8 mouse cellular contexts compared by ENCODE assay signal in the genomic region with DNA sequence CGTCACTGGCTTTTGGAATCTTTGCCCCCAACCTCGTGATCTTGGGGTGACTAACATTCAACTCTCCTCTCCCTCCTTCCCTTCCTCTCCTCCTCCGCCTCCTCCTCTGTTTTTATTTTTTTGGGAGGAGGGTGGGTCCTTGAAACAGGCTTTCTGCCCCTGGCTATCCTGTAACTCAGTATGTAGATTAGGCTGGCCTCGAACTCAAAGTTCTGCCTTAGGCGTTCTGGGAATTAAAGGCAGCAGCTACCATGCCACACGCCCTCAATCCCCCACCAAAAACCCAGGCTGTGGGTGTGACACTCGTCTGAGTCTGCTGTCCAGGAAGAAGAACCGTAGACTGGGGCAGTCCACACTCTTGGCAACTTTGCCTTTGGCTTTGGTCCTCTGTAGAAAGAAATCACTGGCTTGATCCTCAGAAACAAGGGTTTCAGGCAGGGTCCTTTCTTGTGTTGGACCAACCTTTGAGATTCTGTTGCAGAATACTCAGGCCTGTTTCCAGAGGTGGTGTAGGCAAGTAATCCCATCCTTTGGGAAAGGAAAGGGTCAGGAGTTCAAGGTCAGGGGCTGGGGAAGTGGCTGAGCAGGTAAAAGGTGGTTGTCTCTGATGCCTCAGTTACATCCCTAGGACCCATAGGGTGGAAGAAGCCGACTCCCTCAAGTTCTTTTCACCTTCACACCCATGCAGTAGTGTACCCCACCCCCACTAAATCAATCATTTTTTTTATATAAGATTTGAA. TPM values are rescaled to one million over a fixed set of nuclear protein-coding genes. Genes with fewer than 3 reads are reported as not detected.
A peak's percentile ranks its signal among the peaks of the same experiment; 100 is the strongest.
DNase-seq lines count a peak whose midpoint lies in the region; ATAC-seq lines count a peak whose summit lies in the region.

No protein-coding gene starts in this region.

- no peak for ATAC-seq in heart, embryonic 12.5 days (ENCODE audit: insufficient number of reproducible peaks, low FRiP score)
- ATAC-seq in hindbrain, embryonic 14.5 days (ENCODE audit: low FRiP score) = no peak
- no peak for ATAC-seq in midbrain, embryonic 12.5 days (ENCODE audit: low FRiP score, low read depth)

- H3K27ac ChIP-seq in heart, embryonic 12.5 days (ENCODE audit: poor library complexity, severe bottlenecking) = no peak overlapping the region
- no peak overlapping the region for H3K27ac ChIP-seq in hindbrain, embryonic 14.5 days
- H3K27ac ChIP-seq in midbrain, embryonic 12.5 days (replicated peaks) = no peak overlapping the region

- no peaks in the 10 kb centered on the region for H3K9me3 ChIP-seq in heart, embryonic 12.5 days (replicated peaks)
- H3K9me3 ChIP-seq in hindbrain, embryonic 14.5 days (ENCODE audit: control insufficient read depth, low read length) = no peaks in the 10 kb centered on the region
- no peaks in the 10 kb centered on the region for H3K9me3 ChIP-seq in midbrain, embryonic 12.5 days

- WGBS in heart, embryonic 12.5 days = 12% methylated on average over 9 of the region's 9 CpGs
- WGBS in hindbrain, embryonic 14.5 days = 14% methylated on average over 9 of the region's 9 CpGs
- WGBS in midbrain, embryonic 12.5 days = 12% methylated on average over 9 of the region's 9 CpGs

- no peak for DNase-seq in heart, adult 11 months
- DNase-seq in R1 (ENCODE audit: low read depth, low spot score) = peak; percentile 76
- DNase-seq in hindbrain, embryonic 14.5 days (ENCODE audit: low spot score) = no peak
- no peak for DNase-seq in adrenal gland, adult 8-10 months
- DNase-seq in T-cell, adult 2 months (ENCODE audit: low spot score) = no peak
- no peak for DNase-seq in kidney, postnatal 14 days

- H3K27me3 ChIP-seq in heart, embryonic 12.5 days (replicated peaks) = no peaks in the 10 kb centered on the region
- H3K27me3 ChIP-seq in hindbrain, embryonic 14.5 days (ENCODE audit: control insufficient read depth, insufficient read depth, low read length) = no peaks in the 10 kb centered on the region
- H3K27me3 ChIP-seq in midbrain, embryonic 12.5 days = no peaks in the 10 kb centered on the region

- peaks cover 39% of the 10 kb centered on the region for H3K4me1 ChIP-seq in heart, embryonic 12.5 days (replicated peaks)
- H3K4me1 ChIP-seq in hindbrain, embryonic 14.5 days (replicated peaks; ENCODE audit: control insufficient read depth, insufficient read depth, low read length) = peaks cover 19% of the 10 kb centered on the region
- peaks cover 25% of the 10 kb centered on the region for H3K4me1 ChIP-seq in midbrain, embryonic 12.5 days

- H3K9ac ChIP-seq in heart, embryonic 12.5 days = peak overlapping the region; percentile 93
- peak overlapping the region; percentile 39; the same call in 1 of the 2 replicates for H3K9ac ChIP-seq in hindbrain, embryonic 14.5 days
- peak overlapping the region; percentile 65 for H3K9ac ChIP-seq in midbrain, embryonic 12.5 days (replicated peaks)

- peaks cover 16% of the 10 kb centered on the region for H3K36me3 ChIP-seq in heart, embryonic 12.5 days
- H3K36me3 ChIP-seq in hindbrain, embryonic 14.5 days (replicated peaks; ENCODE audit: control insufficient read depth, insufficient read depth) = no peaks in the 10 kb centered on the region
- 0 out of 2 replicates have a peak, but pooled peaks cover 3% of the 10 kb centered on the region for H3K36me3 ChIP-seq in midbrain, embryonic 12.5 days

- peak overlapping the region; percentile 98 for H3K4me2 ChIP-seq in heart, embryonic 12.5 days
- H3K4me2 ChIP-seq in hindbrain, embryonic 14.5 days (replicated peaks) = peak overlapping the region; percentile 88
- peak overlapping the region; percentile 80 for H3K4me2 ChIP-seq in midbrain, embryonic 12.5 days (replicated peaks)

- H3K4me3 ChIP-seq in heart, embryonic 12.5 days = peak overlapping the region; percentile 90
- peak overlapping the region; percentile 41 for H3K4me3 ChIP-seq in hindbrain, embryonic 14.5 days (replicated peaks; ENCODE audit: low read length)
- H3K4me3 ChIP-seq in midbrain, embryonic 12.5 days = peak overlapping the region; percentile 70

RNA-seq across cellular contexts. Expression of gene BC030867, which starts 0.8 kb away (rescaled TPM):
- 14.0 and 14.3 TPM in 2 replicates for polyA plus RNA-seq in heart, embryonic 12.5 days (2016; fragmentation: Nextera tagmentation; extraction: Ambion mirVana)
- 1.8 and 2.9 TPM in 2 replicates for polyA plus RNA-seq in hindbrain, embryonic 14.5 days (2014; fragmentation: Nextera tagmentation; extraction: Ambion mirVana)
- polyA plus RNA-seq in midbrain, embryonic 12.5 days (2016; fragmentation: Nextera tagmentation; extraction: Ambion mirVana) = 11.8 and 15.2 TPM in 2 replicates
- under 1 TPM; 0.41 to 0.83 (median 0.56) TPM for total RNA-seq in adrenal gland, adult 8-10 months (2022)

RNA-seq across cellular contexts. Expression of gene Asb16, which starts 19.0 kb away (rescaled TPM):
- 0.06 and 0.13 TPM in 2 replicates for polyA plus RNA-seq in heart, embryonic 12.5 days (2016; fragmentation: Nextera tagmentation; extraction: Ambion mirVana)
- polyA plus RNA-seq in hindbrain, embryonic 14.5 days (2014; fragmentation: Nextera tagmentation; extraction: Ambion mirVana) = 0.07 and 0.18 TPM in 2 replicates
- polyA plus RNA-seq in midbrain, embryonic 12.5 days (2016; fragmentation: Nextera tagmentation; extraction: Ambion mirVana) = not detected in 2 replicates
- total RNA-seq in adrenal gland, adult 8-10 months (2022) = 1 to 10 TPM in 2 of 4 experiments, under 1 TPM in 2; 0.20 to 1.2 (median 0.78) TPM

RNA-seq across cellular contexts. Expression of gene Hdac5, which starts 19.6 kb away (rescaled TPM):
- polyA plus RNA-seq in heart, embryonic 12.5 days (2016; fragmentation: Nextera tagmentation; extraction: Ambion mirVana) = 92.2 and 95.9 TPM in 2 replicates
- polyA plus RNA-seq in hindbrain, embryonic 14.5 days (2014; fragmentation: Nextera tagmentation; extraction: Ambion mirVana) = 40.7 and 50.8 TPM in 2 replicates
- 98.4 and 106 TPM in 2 replicates for polyA plus RNA-seq in midbrain, embryonic 12.5 days (2016; fragmentation: Nextera tagmentation; extraction: Ambion mirVana)
- total RNA-seq in adrenal gland, adult 8-10 months (2022) = 100 to 1,000 TPM; 100 to 175 (median 132) TPM

RNA-seq across cellular contexts. Expression of gene Tmub2, which starts 35.2 kb away (rescaled TPM):
- polyA plus RNA-seq in heart, embryonic 12.5 days (2016; fragmentation: Nextera tagmentation; extraction: Ambion mirVana) = 35.7 and 38.9 TPM in 2 replicates
- polyA plus RNA-seq in hindbrain, embryonic 14.5 days (2014; fragmentation: Nextera tagmentation; extraction: Ambion mirVana) = 74.3 and 77.8 TPM in 2 replicates
- polyA plus RNA-seq in midbrain, embryonic 12.5 days (2016; fragmentation: Nextera tagmentation; extraction: Ambion mirVana) = 65.5 and 69.4 TPM in 2 replicates
- 10 to 100 TPM; 59.6 to 67.4 (median 63.3) TPM for total RNA-seq in adrenal gland, adult 8-10 months (2022)

RNA-seq across cellular contexts. Expression of gene Atxn7l3, which starts 46.9 kb away (rescaled TPM):
- 10.9 and 11.8 TPM in 2 replicates for polyA plus RNA-seq in heart, embryonic 12.5 days (2016; fragmentation: Nextera tagmentation; extraction: Ambion mirVana)
- 37.3 and 37.5 TPM in 2 replicates for polyA plus RNA-seq in hindbrain, embryonic 14.5 days (2014; fragmentation: Nextera tagmentation; extraction: Ambion mirVana)
- 24.7 and 26.6 TPM in 2 replicates for polyA plus RNA-seq in midbrain, embryonic 12.5 days (2016; fragmentation: Nextera tagmentation; extraction: Ambion mirVana)
- 10 to 100 TPM; 51.0 to 53.8 (median 52.3) TPM for total RNA-seq in adrenal gland, adult 8-10 months (2022)

Comparison
In these comparisons a context has a peak if more than half of its experiments do, and no peak if none do; other contexts are left out.
1. H3K9ac ChIP-seq: peak in every context shown above with its lines; median percentile 93 in heart, embryonic 12.5 days; 65 in midbrain, embryonic 12.5 days; 39 in hindbrain, embryonic 14.5 days.